Mouse (Mus musculus) frontal cortex, postnatal 14 days (tissue): ENCODE measurements at regions not wholly inside any gene's neighbourhood (a gene's known extent, or its start where the extent isn't known, plus 50 kb on each side); places are given as distances from the start of the nearest gene placed in this dataset.

ENCODE experiments used
- DNase-seq, 2 experiments: peaks; one replicate each; pipeline ENCODE4 v3.0.0; 2022; ENCODE audit warnings: low spot score in 2 of 2

- DNase-seq, result no peak
These were observed 154.4 kb downstream of the Snx19 start for GRCm38 (mm10) chr9:30581271-30581821.

- DNase-seq, result no peak
These were observed 153.6 kb downstream of the Snx19 start for GRCm38 (mm10) chr9:30580500-30580899.

- DNase-seq, result no peak
These were observed 151.3 kb downstream of the Snx19 start for GRCm38 (mm10) chr9:30578213-30578612.

- DNase-seq, result no peak
These were observed 150.3 kb downstream of the Snx19 start for GRCm38 (mm10) chr9:30577243-30577642.

- DNase-seq, result no peak
These were observed 148.6 kb downstream of the Snx19 start for GRCm38 (mm10) chr9:30575531-30575930.

GRCm38 (mm10) chr9:30573294-30573693 lies 146.4 kb downstream of the Snx19 start:
- no peak for DNase-seq

- no peak for DNase-seq
These were observed 144.1 kb downstream of the Snx19 start for GRCm38 (mm10) chr9:30571014-30571413.

GRCm38 (mm10) chr9:30564765-30565680 lies 138.1 kb downstream of the Snx19 start:
- DNase-seq, result no peak

- no peak for DNase-seq
These were observed 136.5 kb downstream of the Snx19 start for GRCm38 (mm10) chr9:30563399-30563798.

- DNase-seq, result no peak
These were observed 128.0 kb downstream of the Snx19 start for GRCm38 (mm10) chr9:30554908-30555307.

GRCm38 (mm10) chr9:30552721-30553120 lies 125.8 kb downstream of the Snx19 start:
- no peak for DNase-seq

GRCm38 (mm10) chr9:30549892-30550515 lies 123.1 kb downstream of the Snx19 start:
- no peak for DNase-seq

GRCm38 (mm10) chr9:30539858-30540257 lies 113.0 kb downstream of the Snx19 start:
- DNase-seq, result no peak

- DNase-seq, result no peak
These were observed 109.7 kb downstream of the Snx19 start for GRCm38 (mm10) chr9:30536508-30537100.

GRCm38 (mm10) chr9:30534961-30535360 lies 108.1 kb downstream of the Snx19 start:
- DNase-seq, result no peak

GRCm38 (mm10) chr9:30533780-30534343 lies 107.0 kb downstream of the Snx19 start:
- DNase-seq, result peak in 1 of 2 experiments; percentile 27

GRCm38 (mm10) chr9:30533091-30533779 lies 106.3 kb downstream of the Snx19 start:
- DNase-seq, result no peak

- DNase-seq, result no peak
These were observed 98.2 kb downstream of the Snx19 start for GRCm38 (mm10) chr9:30525086-30525485.

- no peak for DNase-seq
These were observed 97.6 kb downstream of the Snx19 start for GRCm38 (mm10) chr9:30524401-30525066.

- no peak for DNase-seq
These were observed 96.9 kb downstream of the Snx19 start for GRCm38 (mm10) chr9:30523852-30524251.
